Mouse (Mus musculus) ES-E14 (cell line): Measurements from ENCODE around the gene Tomm20. TPM values are rescaled to one million over a fixed set of nuclear protein-coding genes. Genes with fewer than 3 reads are reported as not detected.
A peak's percentile ranks its signal among the peaks of the same experiment; 100 is the strongest.

ENCODE experiments used
- DNase-seq: peaks from one replicate; pipeline ENCODE4 v3.0.0-alpha.2; 2013; ENCODE audit warnings: low read depth, low spot score
- H3K27ac ChIP-seq: 2 replicates; pipeline ENCODE4 v1.5.1; 2012; ENCODE audit warnings: low read depth, mild to moderate bottlenecking, low read length, moderate library complexity, mixed read lengths; ENCODE audit not compliant: poor library complexity, insufficient read depth, severe bottlenecking
- H3K36me3 ChIP-seq: 2 replicates; pipeline ENCODE4 v1.6.1; 2012; ENCODE audit warnings: mild to moderate bottlenecking, low read length, moderate library complexity, mixed read lengths; ENCODE audit not compliant: control insufficient read depth, poor library complexity, insufficient read depth, severe bottlenecking
- H3K4me1 ChIP-seq, 2 experiments: fragments of 150-350 bp in 1 of 2; sonication (generic) in 1 of 2; 2 replicates each; pipeline ENCODE4 v1.6.1; 2012; ENCODE audit warnings: low read length in 2 of 2, mild to moderate bottlenecking in 1 of 2, mixed read lengths in 1 of 2; ENCODE audit not compliant: control insufficient read depth in 2 of 2, insufficient read depth in 2 of 2, poor library complexity in 1 of 2
- H3K4me3 ChIP-seq, 2 experiments: fragments of 150-350 bp in 1 of 2; sonication (generic) in 1 of 2; 2 replicates each; pipeline ENCODE4 v1.5.1; 2012; ENCODE audit warnings: low read length in 2 of 2, low read depth in 1 of 2, mild to moderate bottlenecking in 1 of 2, mixed read lengths in 1 of 2; ENCODE audit not compliant: insufficient read depth in 1 of 2, poor library complexity in 1 of 2, severe bottlenecking in 1 of 2
- H3K9ac ChIP-seq: 2 replicates; pipeline ENCODE4 v1.6.1; 2012; ENCODE audit warnings: low read depth, mild to moderate bottlenecking, low read length, mixed read lengths; ENCODE audit not compliant: poor library complexity, insufficient read depth, severe bottlenecking
- H3K9me3 ChIP-seq: fragments of 150-350 bp; sonication (generic); 2 replicates; pipeline ENCODE4 v1.6.1; 2012; ENCODE audit warnings: low read depth, mild to moderate bottlenecking, low read length; ENCODE audit not compliant: control insufficient read depth, insufficient read depth
- CHD2 ChIP-seq: IDR thresholded peaks from 2 replicates; pipeline ENCODE4 v1.6.1; 2014; ENCODE audit warnings: mild to moderate bottlenecking, low read depth, low read length, inconsistent platforms
- HCFC1 ChIP-seq: IDR thresholded peaks from 2 replicates; pipeline ENCODE4 v1.6.1; 2012; ENCODE audit warnings: low read length, inconsistent platforms, borderline replicate concordance; ENCODE audit not compliant: insufficient read depth
- MAFK ChIP-seq: IDR thresholded peaks from 2 replicates; pipeline ENCODE4 v1.6.1; 2014; ENCODE audit warnings: mild to moderate bottlenecking, low read depth, low read length, inconsistent platforms; ENCODE audit not compliant: insufficient read depth
- ZC3H11A ChIP-seq: IDR thresholded peaks from 2 replicates; pipeline ENCODE4 v1.6.1; 2012; ENCODE audit warnings: low read depth, mild to moderate bottlenecking, inconsistent platforms, low read length, borderline replicate concordance
- ZNF384 ChIP-seq: IDR thresholded peaks from 2 replicates; pipeline ENCODE4 v1.6.1; 2012; ENCODE audit warnings: low read depth, low read length, inconsistent platforms
- in situ Hi-C, 2 experiments: fragments of 600-800 bp; cut with MboI; formaldehyde crosslinking; loops; one replicate each; pipeline ENCODE4 v1.15.1; 2025; ENCODE audit warnings: low sequenced_read_pairs in 2 of 2, inconsistent platforms in 1 of 2; ENCODE audit not compliant: unreplicated experiment in 2 of 2
- total RNA-seq: library from RNA; depleted of rRNA; stranded (reverse); fragments of 300-350 nt; gene quantifications from 2 replicates; pipeline ENCODE4 v1.2.3, GENCODE M21; 2012

Gene Tomm20
- total RNA-seq, 1 experiment = 815 TPM

GRCm38 (mm10) chr8:126972649-126973048, 27.0 kb upstream of the Tomm20 start:
- TF ChIP-seq CHD2 (no peak), ZNF384 (no peak), MAFK (no peak), ZC3H11A (no peak), HCFC1 (no peak)
- in situ Hi-C loops = no loop called here
- Histone ChIP-seq H3K27ac (peak overlapping the region; percentile 78; the same call in 1 of the 2 replicates), H3K4me1 (peaks cover 0 to 20% of the 10 kb centered on the region in 2 experiments; a peak in 2 of 4 replicates), H3K9ac (peak overlapping the region; percentile 69; the same call in 1 of the 2 replicates), H3K4me3 (no peak overlapping the region), H3K9me3 (no peaks in the 10 kb centered on the region), H3K36me3 (peaks cover 7% of the 10 kb centered on the region; the same call in 1 of the 2 replicates)
- no peak for DNase-seq

- in situ Hi-C loops = no loop called here
- Histone ChIP-seq H3K9ac (peak overlapping the region; percentile 69; the same call in 1 of the 2 replicates), H3K9me3 (no peaks in the 10 kb centered on the region), H3K4me1 (peaks cover 0 to 22% of the 10 kb centered on the region in 2 experiments; a peak in 2 of 4 replicates), H3K36me3 (peaks cover 9% of the 10 kb centered on the region; the same call in 1 of the 2 replicates), H3K4me3 (no peak overlapping the region), H3K27ac (peak overlapping the region; percentile 78)
- no peak for DNase-seq
- TF ChIP-seq CHD2 (no peak), ZC3H11A (no peak), MAFK (no peak), ZNF384 (no peak), HCFC1 (no peak)
These were observed 26.5 kb upstream of the Tomm20 start for GRCm38 (mm10) chr8:126972102-126972501.

- peak overlapping the region; percentile 87 for H3K9ac ChIP-seq
- H3K9me3 ChIP-seq = no peaks in the 10 kb centered on the region
- H3K36me3 ChIP-seq = peaks cover 12% of the 10 kb centered on the region; the same call in 1 of the 2 replicates
- no peak for DNase-seq
- no peak for TF ChIP-seq HCFC1
- no peak for TF ChIP-seq CHD2
- no peak for TF ChIP-seq ZNF384
- TF ChIP-seq MAFK = no peak
- TF ChIP-seq ZC3H11A = no peak
- H3K27ac ChIP-seq = peak overlapping the region; percentile 76
- in situ Hi-C loops = no loop called here
- peaks cover 0 to 23% of the 10 kb centered on the region in 2 experiments; a peak in 2 of 4 replicates for H3K4me1 ChIP-seq
- H3K4me3 ChIP-seq = peak overlapping the region; percentile 91 to 99
These were observed 25.6 kb upstream of the Tomm20 start for GRCm38 (mm10) chr8:126971314-126971664.

GRCm38 (mm10) chr8:126970579-126971313, 25.1 kb upstream of the Tomm20 start, which contains the start of gene Rbm34:
Rbm34 (minus strand) TSS chr8:126971071.
- Histone ChIP-seq H3K4me1 (peaks cover 0 to 23% of the 10 kb centered on the region in 2 experiments; a peak in 2 of 4 replicates), H3K4me3 (peak within 1 kb of the TSS; percentile 91 to 99), H3K9ac (peak within 1 kb of the TSS; percentile 90), H3K36me3 (peaks cover 12% of the 10 kb centered on the region; the same call in 1 of the 2 replicates), H3K9me3 (no peaks in the 10 kb centered on the region), H3K27ac (peak within 1 kb of the TSS; percentile 78)
- TF ChIP-seq HCFC1 = peak; percentile 92
- no peak for TF ChIP-seq ZNF384
- peak; percentile 96 for DNase-seq
- in situ Hi-C loops = no loop called here
